7 mouse cellular contexts compared by ENCODE assay signal in genomic region chr17:5841128-5841942, GRCm38 (mm10). TPM values are rescaled to one million over a fixed set of nuclear protein-coding genes. Genes with fewer than 3 reads are reported as not detected.
A peak's percentile ranks its signal among the peaks of the same experiment; 100 is the strongest.
DNase-seq lines count a peak whose midpoint lies in the region; ATAC-seq and TF ChIP-seq lines count a peak whose summit lies in the region.

Gene Snx9, plus strand, starts transcription at chr17:5841329.

- peak within 1 kb of the TSS; percentile 98 for H3K9ac ChIP-seq in embryonic facial prominence, embryonic 11.5 days (replicated peaks; ENCODE audit: low read length)
- peak within 1 kb of the TSS; percentile 89 for H3K9ac ChIP-seq in heart, adult 2 months (ENCODE audit: low read depth, low read length)
- peak within 1 kb of the TSS; percentile 99 for H3K9ac ChIP-seq in limb, embryonic 14.5 days (ENCODE audit: low read depth, low read length, severe bottlenecking)
- H3K9ac ChIP-seq in midbrain, embryonic 15.5 days: peak within 1 kb of the TSS; percentile 86

- H3K27me3 ChIP-seq in embryonic facial prominence, embryonic 11.5 days (ENCODE audit: control insufficient read depth, insufficient read depth, low read length): no peaks in the 10 kb centered on the region
- no peaks in the 10 kb centered on the region for H3K27me3 ChIP-seq in heart, adult 2 months (ENCODE audit: control insufficient read depth, insufficient read depth, low read length)
- H3K27me3 ChIP-seq in kidney, adult 2 months (replicated peaks; ENCODE audit: control insufficient read depth, insufficient read depth, low read length): no peaks in the 10 kb centered on the region
- no peaks in the 10 kb centered on the region for H3K27me3 ChIP-seq in limb, embryonic 14.5 days (ENCODE audit: control insufficient read depth, insufficient read depth, low read length)
- peaks cover 4% of the 10 kb centered on the region; the same call in 1 of the 2 replicates for H3K27me3 ChIP-seq in midbrain, embryonic 15.5 days (replicated peaks)

- no peaks in the 10 kb centered on the region for H3K9me3 ChIP-seq in embryonic facial prominence, embryonic 11.5 days (replicated peaks; ENCODE audit: control insufficient read depth, low read length)
- H3K9me3 ChIP-seq in limb, embryonic 14.5 days (ENCODE audit: control insufficient read depth, low read length): no peaks in the 10 kb centered on the region
- H3K9me3 ChIP-seq in midbrain, embryonic 15.5 days: no peaks in the 10 kb centered on the region

- DNase-seq in adrenal gland, postnatal 10 days: peak; percentile 86
- peak; percentile 77 for DNase-seq in embryonic facial prominence, embryonic 11.5 days (ENCODE audit: low spot score)
- DNase-seq in heart, adult 2 months: peak; percentile 88 to 91
- DNase-seq in kidney, adult 2 months: peak; percentile 87
- DNase-seq in limb, embryonic 14.5 days (ENCODE audit: low spot score): peak; percentile 36
- DNase-seq in spleen, postnatal 10 days (ENCODE audit: low spot score in 2 of 2): peak; percentile 66 to 69

- no peak for TF ChIP-seq POLR2A in heart, adult 2 months (IDR thresholded peaks at IDR 0.05; ENCODE audit: insufficient read depth, low read depth, low read length)
- TF ChIP-seq POLR2A in kidney, adult 2 months (IDR thresholded peaks at IDR 0.05; ENCODE audit: low read depth, low read length): no peak
- peak; percentile 38; the same call in 1 of the 2 replicates for TF ChIP-seq POLR2A in limb, embryonic 14.5 days (IDR thresholded peaks at IDR 0.05; ENCODE audit: borderline replicate concordance, extremely low read depth, insufficient read depth, insufficient read length)

- TF ChIP-seq CTCF in heart, adult 2 months (IDR thresholded peaks at IDR 0.05): no peak
- TF ChIP-seq CTCF in kidney, adult 2 months (conservative IDR thresholded peaks at IDR 0.05; ENCODE audit: insufficient read depth, insufficient read length, low read depth, low read length): no peak

- H3K27ac ChIP-seq in embryonic facial prominence, embryonic 11.5 days (replicated peaks; ENCODE audit: low read depth, low read length): peak within 1 kb of the TSS; percentile 96
- H3K27ac ChIP-seq in heart, adult 2 months: peak within 1 kb of the TSS; percentile 98
- H3K27ac ChIP-seq in kidney, adult 2 months (ENCODE audit: insufficient read depth, low read depth, low read length): peak within 1 kb of the TSS; percentile 98
- H3K27ac ChIP-seq in limb, embryonic 14.5 days (replicated peaks; ENCODE audit: low read depth, low read length): peak within 1 kb of the TSS; percentile 100
- H3K27ac ChIP-seq in midbrain, embryonic 15.5 days: peak within 1 kb of the TSS; percentile 92

- no peaks in the 10 kb centered on the region for H3K4me1 ChIP-seq in embryonic facial prominence, embryonic 11.5 days (ENCODE audit: control insufficient read depth, insufficient read depth, low read length)
- H3K4me1 ChIP-seq in heart, adult 2 months (ENCODE audit: control insufficient read depth, insufficient read depth, low read length): peaks cover 12% of the 10 kb centered on the region
- H3K4me1 ChIP-seq in kidney, adult 2 months (ENCODE audit: control insufficient read depth, insufficient read depth, low read length): peaks cover 27% of the 10 kb centered on the region
- H3K4me1 ChIP-seq in limb, embryonic 14.5 days (ENCODE audit: control insufficient read depth, insufficient read depth, low read length): peaks cover 17% of the 10 kb centered on the region; the same call in 1 of the 2 replicates
- peaks cover 17% of the 10 kb centered on the region for H3K4me1 ChIP-seq in midbrain, embryonic 15.5 days

- peak within 1 kb of the TSS; percentile 84 for H3K4me2 ChIP-seq in embryonic facial prominence, embryonic 11.5 days (ENCODE audit: low read depth, low read length)
- peak within 1 kb of the TSS; percentile 85 for H3K4me2 ChIP-seq in limb, embryonic 14.5 days (replicated peaks; ENCODE audit: low read depth, low read length, severe bottlenecking)
- peak within 1 kb of the TSS; percentile 71 for H3K4me2 ChIP-seq in midbrain, embryonic 15.5 days

- no peaks in the 10 kb centered on the region for H3K36me3 ChIP-seq in embryonic facial prominence, embryonic 11.5 days (replicated peaks; ENCODE audit: control insufficient read depth, insufficient read depth, low read depth, low read length)
- H3K36me3 ChIP-seq in heart, adult 2 months (ENCODE audit: control insufficient read depth, insufficient read depth, low read length): peaks cover 6% of the 10 kb centered on the region; the same call in 1 of the 2 replicates
- no peaks in the 10 kb centered on the region for H3K36me3 ChIP-seq in kidney, adult 2 months (ENCODE audit: control insufficient read depth, insufficient read depth, low read length)
- no peaks in the 10 kb centered on the region for H3K36me3 ChIP-seq in limb, embryonic 14.5 days (ENCODE audit: control insufficient read depth, insufficient read depth, low read length)
- no peaks in the 10 kb centered on the region for H3K36me3 ChIP-seq in midbrain, embryonic 15.5 days (replicated peaks)

- WGBS in embryonic facial prominence, embryonic 11.5 days: under 1% methylated on average over 81 of the region's 131 CpGs
- 4% methylated on average over 123 of the region's 131 CpGs for WGBS in heart, adult 2 months
- 2% methylated on average over 128 of the region's 131 CpGs for WGBS in kidney, adult 2 months
- WGBS in limb, embryonic 14.5 days: under 1% methylated on average over 74 of the region's 131 CpGs
- under 1% methylated on average over 76 of the region's 131 CpGs for WGBS in midbrain, embryonic 15.5 days

- peak; percentile 84 for ATAC-seq in embryonic facial prominence, embryonic 11.5 days (replicated peaks; ENCODE audit: insufficient number of reproducible peaks, low FRiP score, low TSS enrichment, low read depth)
- ATAC-seq in limb, embryonic 14.5 days (ENCODE audit: low FRiP score, low read depth): peak; percentile 85
- ATAC-seq in midbrain, embryonic 15.5 days (replicated peaks): peak; percentile 87

- TF ChIP-seq EP300 in heart, adult 2 months (IDR thresholded peaks at IDR 0.05; ENCODE audit: insufficient read depth, low read depth, low read length): no peak

- H3K4me3 ChIP-seq in embryonic facial prominence, embryonic 11.5 days (ENCODE audit: low read depth, low read length): peak within 1 kb of the TSS; percentile 84
- peak within 1 kb of the TSS; percentile 86 for H3K4me3 ChIP-seq in heart, adult 2 months
- H3K4me3 ChIP-seq in kidney, adult 2 months (ENCODE audit: insufficient read depth, low read depth, low read length): peak within 1 kb of the TSS; percentile 88
- H3K4me3 ChIP-seq in limb, embryonic 14.5 days (replicated peaks; ENCODE audit: low read length): peak within 1 kb of the TSS; percentile 90
- H3K4me3 ChIP-seq in midbrain, embryonic 15.5 days: peak within 1 kb of the TSS; percentile 85

- H3K79me2 ChIP-seq in heart, adult 2 months (replicated peaks; ENCODE audit: control insufficient read depth, insufficient read depth, low read length): peaks cover 8% of the 10 kb centered on the region

- intact Hi-C loops in heart, adult 2 months (cut with DNase I): loop anchor here (2.0 to 5.0 kb wide), 3 partner anchors 43 to 349 kb away; partner anchors contain the start of gene Zdhhc14

RNA-seq across cellular contexts. Expression of gene Snx9, which starts in this region (rescaled TPM):
- 10 to 100 TPM; 48.3 to 51.7 TPM for total RNA-seq in adrenal gland, postnatal 10 days (2021)
- polyA plus RNA-seq in embryonic facial prominence, embryonic 11.5 days (2014; fragmentation: Nextera tagmentation; extraction: Ambion mirVana): 30.4 and 31.2 TPM in 2 replicates
- 10 to 100 TPM; 30.2 to 31.9 TPM for total RNA-seq in heart, adult 2 months (2021)
- polyA plus RNA-seq in heart, adult 2 months (2012; rRNA removed): 16.7 and 27.0 TPM in 2 replicates
- 55.3 and 56.6 TPM in 2 replicates for polyA plus RNA-seq in kidney, adult 2 months (2012; rRNA removed)
- 39.1 and 41.3 TPM in 2 replicates for polyA plus RNA-seq in limb, embryonic 14.5 days (2012; rRNA removed)
- 41.9 and 43.4 TPM in 2 replicates for polyA plus RNA-seq in limb, embryonic 14.5 days (2014; fragmentation: Nextera tagmentation; extraction: Ambion mirVana)
- 6.9 and 7.9 TPM in 2 replicates for polyA plus RNA-seq in midbrain, embryonic 15.5 days (2015; fragmentation: Nextera tagmentation; extraction: Ambion mirVana)

Comparison
In these comparisons a context has a peak if more than half of its experiments do, and no peak if none do; other contexts are left out.
1. Peak in every context shown above with its lines: DNase-seq, ATAC-seq, H3K4me3 ChIP-seq and H3K27ac ChIP-seq.
2. DNase-seq: peak in every context shown above with its lines; median percentile 90 in heart, adult 2 months; 87 in kidney, adult 2 months; 86 in adrenal gland, postnatal 10 days; 77 in embryonic facial prominence, embryonic 11.5 days; 68 in spleen, postnatal 10 days; 36 in limb, embryonic 14.5 days.